Mouse (Mus musculus): ENCODE data around the gene Commd1. TPM values are rescaled to one million over a fixed set of nuclear protein-coding genes. Genes with fewer than 3 reads are reported as not detected.

The Commd1 gene
- polyA plus RNA-seq, 1 experiment from 2014 or later = 294 TPM

DNA sequence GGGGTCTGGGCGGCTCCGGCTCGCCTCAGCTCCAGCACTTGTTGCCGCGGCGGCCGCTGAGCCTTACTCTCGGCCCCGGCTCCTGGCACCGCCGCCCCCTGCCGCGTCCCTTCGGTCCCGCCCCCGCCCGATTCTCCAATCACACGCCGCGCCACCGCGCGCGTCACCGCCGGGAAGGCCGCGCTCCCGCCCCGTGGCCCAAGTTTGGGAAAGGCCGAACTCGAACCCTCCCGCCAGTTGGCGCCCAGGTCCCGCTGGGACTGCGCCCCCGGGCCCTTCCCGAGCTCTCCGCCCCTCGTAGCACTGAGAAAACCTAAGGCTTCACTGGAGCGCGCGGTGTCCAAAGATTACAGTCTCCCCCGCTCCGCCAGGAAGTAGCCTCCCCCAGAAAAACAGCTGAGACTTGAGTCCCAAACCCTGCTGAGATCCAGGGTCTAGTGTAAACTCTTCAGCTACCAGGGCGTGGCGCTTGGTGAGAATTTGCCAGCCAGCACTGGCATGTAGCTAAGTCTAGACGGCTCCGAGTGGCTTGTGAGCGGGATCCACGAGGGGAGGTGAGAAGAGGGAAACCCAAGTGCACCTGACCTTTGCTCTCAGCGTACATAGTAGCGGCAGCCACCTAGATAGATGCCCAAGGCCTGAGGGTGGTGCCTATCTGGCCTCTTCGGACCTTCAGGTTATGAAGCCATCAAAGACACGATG lies 122.4 kb downstream of the Commd1 start:
- under 1% methylated on average over 53 of the region's 55 CpGs for WGBS
- peak overlapping the region; percentile 95 for H3K27ac ChIP-seq (ENCODE audit: low read depth, low read length)
- peak overlapping the region; percentile 80 for H3K4me2 ChIP-seq (replicated peaks; ENCODE audit: low read depth)
- peak overlapping the region; percentile 79 for H3K4me3 ChIP-seq (ENCODE audit: low read depth, low read length)
- no peaks in the 10 kb centered on the region for H3K9me3 ChIP-seq (ENCODE audit: control insufficient read depth)
- H3K9ac ChIP-seq (ENCODE audit: low read depth, low read length) = peak overlapping the region; percentile 87
- ATAC-seq = peak; percentile 91
- peak; percentile 51 for TF ChIP-seq CTCF (IDR thresholded peaks at IDR 0.05; ENCODE audit: low read depth)
- H3K27me3 ChIP-seq (replicated peaks; ENCODE audit: control insufficient read depth, insufficient read depth, low read length) = no peaks in the 10 kb centered on the region
- H3K4me1 ChIP-seq (replicated peaks; ENCODE audit: control insufficient read depth, insufficient read depth, low read length) = no peaks in the 10 kb centered on the region
- H3K36me3 ChIP-seq (ENCODE audit: control insufficient read depth, insufficient read depth) = no peaks in the 10 kb centered on the region

GRCm38 (mm10) chr11:22859301-22859632 lies 122.9 kb downstream of the Commd1 start:
- Histone ChIP-seq H3K9me3 (ENCODE audit: control insufficient read depth) (no peaks in the 10 kb centered on the region), H3K36me3 (ENCODE audit: control insufficient read depth, insufficient read depth) (no peaks in the 10 kb centered on the region), H3K9ac (ENCODE audit: low read depth, low read length) (peak overlapping the region; percentile 87), H3K27ac (ENCODE audit: low read depth, low read length) (peak overlapping the region; percentile 95), H3K4me1 (replicated peaks; ENCODE audit: control insufficient read depth, insufficient read depth, low read length) (no peaks in the 10 kb centered on the region), H3K27me3 (replicated peaks; ENCODE audit: control insufficient read depth, insufficient read depth, low read length) (no peaks in the 10 kb centered on the region), H3K4me2 (replicated peaks; ENCODE audit: low read depth) (peak overlapping the region; percentile 80), H3K4me3 (ENCODE audit: low read depth, low read length) (peak overlapping the region; percentile 79)
- TF ChIP-seq CTCF (IDR thresholded peaks at IDR 0.05; ENCODE audit: low read depth) = no peak
- 0% methylated on average over 12 of the region's 41 CpGs for WGBS
- ATAC-seq = peak; percentile 35; the same call in 1 of the 2 replicates

GRCm38 (mm10) chr11:22858441-22859300 lies 123.5 kb downstream of the Commd1 start:
- H3K27me3 ChIP-seq (replicated peaks; ENCODE audit: control insufficient read depth, insufficient read depth, low read length) = no peaks in the 10 kb centered on the region
- TF ChIP-seq CTCF (IDR thresholded peaks at IDR 0.05; ENCODE audit: low read depth) = peak; percentile 32
- H3K4me2 ChIP-seq (replicated peaks; ENCODE audit: low read depth) = peak overlapping the region; percentile 80
- H3K9ac ChIP-seq (ENCODE audit: low read depth, low read length) = peak overlapping the region; percentile 87
- no peaks in the 10 kb centered on the region for H3K9me3 ChIP-seq (ENCODE audit: control insufficient read depth)
- peak overlapping the region; percentile 79 for H3K4me3 ChIP-seq (ENCODE audit: low read depth, low read length)
- no peaks in the 10 kb centered on the region for H3K4me1 ChIP-seq (replicated peaks; ENCODE audit: control insufficient read depth, insufficient read depth, low read length)
- H3K36me3 ChIP-seq (ENCODE audit: control insufficient read depth, insufficient read depth) = no peaks in the 10 kb centered on the region
- 3% methylated on average over 50 of the region's 50 CpGs for WGBS
- ATAC-seq = peak; percentile 46
- H3K27ac ChIP-seq (ENCODE audit: low read depth, low read length) = peak overlapping the region; percentile 95

- H3K36me3 ChIP-seq (ENCODE audit: control insufficient read depth, insufficient read depth) = no peaks in the 10 kb centered on the region
- H3K27me3 ChIP-seq (replicated peaks; ENCODE audit: control insufficient read depth, insufficient read depth, low read length) = no peaks in the 10 kb centered on the region
- ATAC-seq = no peak
- H3K4me1 ChIP-seq (replicated peaks; ENCODE audit: control insufficient read depth, insufficient read depth, low read length) = no peaks in the 10 kb centered on the region
- WGBS = 20% methylated on average over 25 of the region's 25 CpGs
- H3K9me3 ChIP-seq (ENCODE audit: control insufficient read depth) = no peaks in the 10 kb centered on the region
- H3K4me2 ChIP-seq (replicated peaks; ENCODE audit: low read depth) = peak overlapping the region; percentile 80
- peak overlapping the region; percentile 87 for H3K9ac ChIP-seq (ENCODE audit: low read depth, low read length)
- H3K27ac ChIP-seq (ENCODE audit: low read depth, low read length) = peak overlapping the region; percentile 95; the same call in 1 of the 2 replicates
- TF ChIP-seq CTCF (IDR thresholded peaks at IDR 0.05; ENCODE audit: low read depth) = no peak
- peak overlapping the region; percentile 79 for H3K4me3 ChIP-seq (ENCODE audit: low read depth, low read length)
Measured at GRCm38 (mm10) chr11:22857705-22858440, 124.3 kb downstream of the Commd1 start.

- H3K27ac ChIP-seq (ENCODE audit: low read depth, low read length) = no peak overlapping the region
- peak overlapping the region; percentile 80 for H3K4me2 ChIP-seq (replicated peaks; ENCODE audit: low read depth)
- no peak overlapping the region for H3K9ac ChIP-seq (ENCODE audit: low read depth, low read length)
- no peak for ATAC-seq
- no peaks in the 10 kb centered on the region for H3K36me3 ChIP-seq (ENCODE audit: control insufficient read depth, insufficient read depth)
- no peaks in the 10 kb centered on the region for H3K9me3 ChIP-seq (ENCODE audit: control insufficient read depth)
- 70% methylated on average over 5 of the region's 5 CpGs for WGBS
- H3K4me3 ChIP-seq (ENCODE audit: low read depth, low read length) = no peak overlapping the region
- no peak for TF ChIP-seq CTCF (IDR thresholded peaks at IDR 0.05; ENCODE audit: low read depth)
- no peaks in the 10 kb centered on the region for H3K27me3 ChIP-seq (replicated peaks; ENCODE audit: control insufficient read depth, insufficient read depth, low read length)
- no peaks in the 10 kb centered on the region for H3K4me1 ChIP-seq (replicated peaks; ENCODE audit: control insufficient read depth, insufficient read depth, low read length)
Measured at GRCm38 (mm10) chr11:22857106-22857704, 125.0 kb downstream of the Commd1 start.

Measured in intestine, postnatal 0 days (tissue).